In the genomic region with DNA sequence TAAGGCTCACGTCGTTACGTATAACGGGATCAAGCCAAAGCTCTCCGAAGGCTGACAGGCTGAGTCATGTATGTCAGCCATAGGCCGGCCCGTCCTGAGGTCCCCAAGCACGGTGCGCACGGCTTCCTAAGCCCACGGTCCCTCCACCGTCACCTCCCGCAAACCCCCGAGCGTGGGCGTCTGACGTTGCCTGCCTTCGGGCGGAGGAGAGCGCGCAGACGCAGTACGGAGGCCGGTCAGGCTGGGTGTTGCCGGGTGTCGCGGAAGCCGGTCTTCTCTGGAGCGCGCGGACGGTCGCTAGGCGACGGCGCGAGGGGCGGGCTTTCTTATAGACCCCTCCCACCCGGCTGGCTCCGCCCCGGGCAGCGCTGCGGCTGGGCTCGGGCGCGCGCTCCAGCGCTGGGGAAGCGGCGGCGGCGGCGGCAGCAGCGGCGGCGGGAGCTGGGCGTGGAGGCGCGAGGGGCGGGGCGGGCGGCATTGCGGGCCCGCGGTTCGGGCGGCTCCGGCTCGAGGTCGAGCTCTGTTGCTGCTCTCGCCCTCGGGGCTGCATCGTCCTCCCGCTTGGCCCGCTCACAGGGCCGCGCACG, we compare ENCODE assay signal across 8 mouse cellular contexts. TPM values are rescaled to one million over a fixed set of nuclear protein-coding genes. Genes with fewer than 3 reads are reported as not detected.
DNase-seq lines count a peak whose midpoint lies in the region; ATAC-seq lines count a peak whose summit lies in the region.

A gene (plus strand): TSS at position 463 of the 587 bp plus-strand sequence.

- H3K36me3 ChIP-seq in heart, embryonic 13.5 days, result peaks cover 15% of the 10 kb centered on the region
- no peaks in the 10 kb centered on the region; the same call in 1 of the 2 replicates for H3K36me3 ChIP-seq in liver, embryonic 12.5 days
- H3K36me3 ChIP-seq in stomach, embryonic 16.5 days (ENCODE audit: control insufficient read depth, insufficient read depth, low read length), result peaks cover 3% of the 10 kb centered on the region; the same call in 1 of the 2 replicates

- H3K9ac ChIP-seq in heart, embryonic 13.5 days, result peak within 1 kb of the TSS; percentile 89
- peak within 1 kb of the TSS; percentile 75 for H3K9ac ChIP-seq in liver, embryonic 12.5 days
- H3K9ac ChIP-seq in stomach, embryonic 16.5 days (ENCODE audit: low read length), result peak within 1 kb of the TSS; percentile 92

- H3K4me1 ChIP-seq in brown adipose tissue, adult 24 weeks (ENCODE audit: control insufficient read depth, insufficient read depth, insufficient read length, low read length), result 0 out of 2 replicates have a peak, but pooled peaks cover 3% of the 10 kb centered on the region
- peaks cover 33% of the 10 kb centered on the region for H3K4me1 ChIP-seq in heart, embryonic 13.5 days
- H3K4me1 ChIP-seq in liver, embryonic 12.5 days, result peaks cover 30% of the 10 kb centered on the region
- H3K4me1 ChIP-seq in stomach, embryonic 16.5 days (ENCODE audit: control insufficient read depth, insufficient read depth, low read length), result 0 out of 2 replicates have a peak, but pooled peaks cover 5% of the 10 kb centered on the region

- peak; percentile 87 for ATAC-seq in heart, embryonic 13.5 days (ENCODE audit: extremely low read depth, insufficient number of reproducible peaks, low FRiP score, low TSS enrichment)
- ATAC-seq in liver, embryonic 12.5 days, result peak; percentile 82
- peak; percentile 91 for ATAC-seq in stomach, embryonic 16.5 days (ENCODE audit: insufficient read depth, low FRiP score)

- H3K4me2 ChIP-seq in heart, embryonic 13.5 days, result peak within 1 kb of the TSS; percentile 88
- H3K4me2 ChIP-seq in liver, embryonic 12.5 days, result peak within 1 kb of the TSS; percentile 94
- peak within 1 kb of the TSS; percentile 76 for H3K4me2 ChIP-seq in stomach, embryonic 16.5 days (ENCODE audit: low read depth, low read length)

- peak within 1 kb of the TSS; percentile 98 for H3K27ac ChIP-seq in brown adipose tissue, adult 24 weeks (replicated peaks; ENCODE audit: low read depth, low read length)
- H3K27ac ChIP-seq in heart, embryonic 13.5 days (replicated peaks), result peak within 1 kb of the TSS; percentile 94
- peak within 1 kb of the TSS; percentile 91 for H3K27ac ChIP-seq in liver, embryonic 12.5 days
- peak within 1 kb of the TSS; percentile 97 for H3K27ac ChIP-seq in stomach, embryonic 16.5 days (ENCODE audit: low read length)

- peak; percentile 99 for DNase-seq in CD4-positive, CD25-positive, alpha-beta regulatory T cell, adult 2 months (ENCODE audit: low read depth, low spot score)
- DNase-seq in fat pad, adult 2 months (ENCODE audit: extremely low read depth, low read depth, low spot score), result peak; percentile 63
- peak; percentile 98 for DNase-seq in kidney, postnatal 10 days
- peak; percentile 94 for DNase-seq in neural tube, embryonic 10.5 days (ENCODE audit: extremely low spot score, low spot score)

- WGBS in heart, embryonic 13.5 days, result under 1% methylated on average over 74 of the region's 78 CpGs
- WGBS in liver, embryonic 12.5 days (ENCODE audit: insufficient replicate concordance), result under 1% methylated on average over 51 of the region's 78 CpGs
- WGBS in stomach, embryonic 16.5 days, result under 1% methylated on average over 70 of the region's 78 CpGs

- peak within 1 kb of the TSS; percentile 91 for H3K4me3 ChIP-seq in brown adipose tissue, adult 24 weeks (ENCODE audit: insufficient read depth, low read depth, low read length)
- H3K4me3 ChIP-seq in heart, embryonic 13.5 days, result peak within 1 kb of the TSS; percentile 86
- H3K4me3 ChIP-seq in liver, embryonic 12.5 days, result peak within 1 kb of the TSS; percentile 73
- peak within 1 kb of the TSS; percentile 71 for H3K4me3 ChIP-seq in stomach, embryonic 16.5 days (replicated peaks; ENCODE audit: low read length)

- no peaks in the 10 kb centered on the region for H3K27me3 ChIP-seq in heart, embryonic 13.5 days (replicated peaks)
- peaks cover 9% of the 10 kb centered on the region for H3K27me3 ChIP-seq in liver, embryonic 12.5 days (replicated peaks)
- H3K27me3 ChIP-seq in stomach, embryonic 16.5 days (ENCODE audit: control insufficient read depth, insufficient read depth, low read length), result no peaks in the 10 kb centered on the region

- no peaks in the 10 kb centered on the region for H3K9me3 ChIP-seq in heart, embryonic 13.5 days
- no peaks in the 10 kb centered on the region for H3K9me3 ChIP-seq in liver, embryonic 12.5 days (replicated peaks)
- no peaks in the 10 kb centered on the region for H3K9me3 ChIP-seq in stomach, embryonic 16.5 days (replicated peaks; ENCODE audit: control insufficient read depth, low read length)

RNA-seq across cellular contexts. Expression of the gene that starts here (rescaled TPM):
- 7.9 and 9.5 TPM in 2 replicates for polyA plus RNA-seq in brown adipose tissue, adult 24 weeks (2012; ENCODE audit: insufficient read depth, insufficient read length, missing spikeins)
- polyA plus RNA-seq in heart, embryonic 13.5 days (2015; fragmentation: Nextera tagmentation; extraction: Ambion mirVana), result 7.8 and 10.5 TPM in 2 replicates
- polyA plus RNA-seq in liver, embryonic 12.5 days (2016; fragmentation: Nextera tagmentation; extraction: Ambion mirVana), result 5.6 and 5.9 TPM in 2 replicates
- polyA plus RNA-seq in stomach, embryonic 16.5 days (2015; fragmentation: Nextera tagmentation; extraction: Ambion mirVana), result 7.8 and 7.9 TPM in 2 replicates

Comparison
In these comparisons a context has a peak if more than half of its experiments do, and no peak if none do; other contexts are left out.
1. Peak in every context shown above with its lines: DNase-seq, ATAC-seq, H3K4me3 ChIP-seq and H3K27ac ChIP-seq.